Mouse (Mus musculus) right cerebral cortex, adult 18-20 months (tissue): ENCODE results near the gene Klre1.
"Not testable (repeated sequence)": the region's sequence is repeated elsewhere in the genome, so short reads cannot be mapped to it uniquely, and the experiment has no call there.

Source experiments
- DNase-seq: peaks from one replicate; pipeline ENCODE4 v3.0.0; 2022; ENCODE audit warnings: mixed read lengths

Gene Klre1

DNA sequence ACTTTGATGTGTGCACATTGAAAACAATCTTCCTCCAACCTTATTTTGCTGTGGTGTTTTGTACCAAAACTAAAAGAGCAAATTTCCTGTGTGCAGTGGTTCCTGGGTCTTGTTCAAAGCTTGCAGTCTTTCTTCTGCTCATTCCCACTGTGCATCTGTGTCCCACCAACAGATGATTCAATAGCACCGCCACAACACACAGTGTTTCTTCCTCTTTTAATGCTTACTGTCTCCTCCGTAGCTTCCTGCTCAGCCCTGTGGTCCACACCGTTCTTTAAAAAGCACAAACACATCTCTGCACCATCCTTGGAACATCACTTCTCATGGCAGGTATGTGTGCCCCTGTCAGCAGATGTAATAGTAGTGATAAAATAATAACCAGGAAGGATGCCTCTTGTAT is 13.8 kb downstream of the Klre1 start, which contains the start of gene Klrd1:
Klrd1 (plus strand) TSS at position 275 of the 400 bp plus-strand sequence.
- no peak for DNase-seq

- DNase-seq: no peak
These were observed 30.7 kb downstream of the Klre1 start for GRCm38 (mm10) chr6:129608372-129608771.

DNA sequence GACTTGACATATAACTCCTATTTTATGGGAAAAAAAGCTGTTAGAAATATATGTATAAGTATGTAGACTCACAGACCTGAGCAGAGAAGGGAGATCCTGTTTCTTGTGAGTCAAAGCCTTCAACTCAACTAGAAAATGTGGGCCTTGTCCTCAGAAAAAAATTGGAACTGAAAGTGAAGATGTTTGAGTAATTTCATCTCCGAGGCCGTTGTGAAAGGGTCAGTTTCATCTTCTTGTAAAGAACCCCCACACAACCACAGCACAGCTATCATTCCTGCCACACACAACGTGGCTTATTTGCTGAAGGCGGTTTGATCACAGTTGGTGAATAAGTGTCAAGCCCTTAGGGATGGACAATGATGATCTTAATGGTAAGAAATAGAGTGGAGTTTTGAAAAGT is 46.0 kb downstream of the Klre1 start, which contains the start of gene Klrk1:
Klrk1 (minus strand) TSS at position 130 of the 400 bp plus-strand sequence.
- no peak for DNase-seq

GRCm38 (mm10) chr6:129631046-129631445 is 53.3 kb downstream of the Klre1 start:
- not testable (repeated sequence) for DNase-seq
